Mouse (Mus musculus) adrenal gland, adult 18-20 months (tissue): ENCODE measurements around the gene E2f2. TPM values are rescaled to one million over a fixed set of nuclear protein-coding genes. Genes with fewer than 3 reads are reported as not detected.

Source experiments
- DNase-seq, 2 experiments: peaks; one replicate each; pipeline ENCODE4 v3.0.0; 2021 to 2022; ENCODE audit warnings: low spot score in 2 of 2
- total RNA-seq, 2 experiments: library from RNA; stranded (reverse); gene quantifications; 1 replicate in 1 of 2; 2 replicates in 1 of 2; pipeline ENCODE4 v1.2.3; 2021

E2f2 gene
- total RNA-seq, 2 experiments from 2014 or later: 1.9 to 3.2 TPM

- no peak for DNase-seq
These were observed 26.7 kb downstream of the E2f2 start for GRCm38 (mm10) chr4:136198846-136199245.

GRCm38 (mm10) chr4:136199562-136200292 lies 27.5 kb downstream of the E2f2 start:
- DNase-seq: peak in 1 of 2 experiments; percentile 49

- peak; percentile 65 to 80 for DNase-seq
These were observed 30.3 kb downstream of the E2f2 start for GRCm38 (mm10) chr4:136202509-136202908.

- DNase-seq: no peak
These were observed 32.6 kb downstream of the E2f2 start for GRCm38 (mm10) chr4:136204775-136205174.

DNA sequence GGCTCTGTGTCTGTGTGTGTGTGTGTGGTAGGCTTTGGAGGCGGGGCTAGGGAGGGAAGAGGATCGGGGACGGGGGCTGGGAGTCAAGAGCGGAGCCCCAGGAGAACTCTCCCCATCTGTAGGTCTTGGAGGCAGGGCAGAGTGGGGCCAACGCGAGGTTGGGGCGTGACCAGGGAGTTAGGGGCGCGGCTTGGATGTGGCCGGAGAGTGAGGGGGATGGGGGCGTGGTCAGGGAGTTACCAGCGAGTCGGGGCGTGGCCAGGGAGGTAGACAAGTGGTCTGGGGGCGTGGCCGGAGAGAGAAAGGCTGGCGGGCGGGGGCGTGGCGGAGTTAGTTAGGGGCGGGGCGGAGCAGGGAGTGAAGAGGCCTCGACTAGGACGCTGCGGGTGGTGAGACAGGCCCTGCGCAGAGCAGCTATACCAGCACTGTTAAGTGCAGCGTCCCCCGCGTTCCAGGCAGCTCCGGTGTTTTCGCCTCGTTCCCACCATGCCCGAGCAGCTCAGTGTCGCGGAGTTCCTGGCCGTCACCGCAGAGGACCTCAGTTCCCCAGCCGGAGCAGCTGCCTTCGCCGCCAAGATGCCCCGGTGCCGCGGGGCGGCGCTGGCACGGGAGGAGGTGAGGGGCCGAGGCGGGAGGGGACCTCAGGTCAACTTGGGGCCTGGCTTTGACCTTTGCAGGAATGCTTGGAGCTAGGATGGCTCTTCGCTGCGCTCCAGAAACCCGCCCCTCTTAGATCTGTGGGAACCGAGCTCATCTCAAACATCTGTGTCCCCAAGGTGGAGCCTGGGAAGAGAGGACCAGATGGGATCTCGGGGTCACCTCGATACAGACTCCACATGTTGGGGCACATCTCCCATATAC lies 34.1 kb downstream of the E2f2 start, which contains the start of gene Asap3:
Gene Asap3 (plus strand): TSS at position 333 of the 861 bp plus-strand sequence.
- DNase-seq: peak; percentile 95 to 97

DNA sequence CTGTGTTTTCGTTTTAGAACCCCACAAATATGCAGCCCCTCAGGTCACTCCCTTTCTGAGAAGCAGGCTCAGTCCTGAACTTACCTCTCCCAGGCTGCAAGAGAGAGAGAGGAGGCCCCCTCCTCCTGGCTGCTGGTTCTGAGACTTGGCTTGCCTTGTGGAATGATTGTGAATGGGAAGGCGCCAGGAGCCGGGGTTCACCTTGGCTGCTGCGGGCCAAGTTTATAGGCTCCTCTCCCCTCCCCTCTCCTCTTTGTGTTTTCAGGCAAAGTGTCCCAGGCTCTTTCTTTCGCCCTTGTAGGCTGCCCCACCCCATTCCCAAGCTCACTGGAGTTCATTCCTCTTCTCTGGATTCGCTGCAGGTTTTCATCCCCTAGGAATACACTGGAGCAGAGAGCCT lies 34.7 kb downstream of the E2f2 start:
- DNase-seq: no peak

DNA sequence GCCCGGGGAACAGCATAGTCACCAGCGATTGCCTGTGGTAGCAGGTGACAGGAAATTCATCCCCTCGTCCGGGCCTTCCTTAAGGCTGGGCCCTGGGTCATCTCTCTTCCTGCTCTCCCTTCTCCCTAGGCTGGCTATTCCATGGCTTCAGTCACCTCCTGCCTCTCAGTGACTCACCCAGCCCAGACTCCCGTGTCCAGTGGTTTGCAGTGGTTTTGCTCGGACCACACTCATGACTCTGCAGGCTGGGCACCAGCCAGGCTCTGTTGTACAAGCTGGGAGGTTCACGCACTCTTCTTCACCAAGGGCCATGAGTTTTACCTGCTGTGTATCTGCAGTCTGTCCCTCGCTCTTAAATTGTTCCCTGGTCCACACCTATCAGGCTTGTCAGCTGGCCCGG lies 38.7 kb downstream of the E2f2 start:
- DNase-seq: no peak

DNA sequence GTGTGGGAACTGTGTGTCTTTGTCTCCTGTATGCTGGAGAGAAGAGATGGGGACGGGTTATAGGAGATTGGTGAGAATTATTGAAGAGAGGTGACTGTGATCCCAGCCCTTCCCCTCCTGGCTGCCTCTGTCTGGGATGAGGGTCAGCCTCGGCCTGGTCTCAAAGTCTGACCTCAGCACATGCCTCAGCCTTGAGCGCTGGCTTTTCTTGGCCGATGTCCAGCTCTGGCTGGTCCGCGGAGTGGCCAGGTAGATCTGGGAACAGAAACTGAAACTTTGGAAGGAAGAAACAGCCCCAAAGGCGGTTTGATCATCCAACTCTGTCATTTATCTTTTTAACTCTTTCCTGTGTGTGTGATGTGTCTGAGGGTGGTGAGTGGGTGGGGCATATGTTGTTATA lies 41.4 kb downstream of the E2f2 start:
- DNase-seq: peak in 1 of 2 experiments; percentile 36

DNA sequence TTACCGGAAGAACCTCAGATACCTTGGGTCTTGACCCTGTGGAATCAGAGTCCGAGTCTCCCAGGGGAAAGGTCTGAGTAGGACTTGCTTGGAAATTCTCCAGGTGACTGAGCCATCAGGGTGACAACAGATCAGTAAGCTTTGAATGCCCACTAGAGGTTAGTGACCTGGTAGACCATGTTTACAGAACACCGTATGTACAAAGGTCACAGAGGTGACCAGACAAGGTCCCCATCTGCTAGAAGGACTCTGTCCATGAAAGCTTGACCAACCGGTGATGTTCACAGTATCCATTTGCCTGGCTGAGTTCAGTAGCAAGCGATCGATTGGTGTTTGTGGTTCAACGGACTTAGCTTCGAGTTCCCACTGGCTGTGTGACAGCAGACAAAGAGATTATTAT lies 42.6 kb downstream of the E2f2 start:
- no peak for DNase-seq

- DNase-seq: no peak
These were observed 43.4 kb downstream of the E2f2 start for GRCm38 (mm10) chr4:136215576-136215975.

DNA sequence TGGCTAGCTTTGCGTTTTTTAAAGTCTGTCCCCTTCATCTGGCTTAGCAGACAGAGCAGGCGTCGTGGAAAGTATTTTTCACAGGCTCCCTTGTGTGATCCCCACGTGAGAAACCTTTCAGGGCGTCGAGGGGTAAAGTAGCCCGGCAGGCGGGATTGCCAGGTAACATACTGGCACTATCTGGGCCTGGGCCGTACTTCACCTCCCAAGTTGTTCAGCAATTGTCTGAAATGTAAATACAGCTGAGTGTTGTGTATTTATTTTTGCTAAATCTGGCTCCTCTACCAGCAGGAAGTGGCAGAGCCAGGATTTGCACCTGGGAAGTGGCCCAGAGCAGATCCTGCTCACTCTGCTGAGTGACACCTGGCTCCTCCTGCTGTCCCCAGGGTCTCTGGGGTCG lies 44.9 kb downstream of the E2f2 start:
- no peak for DNase-seq

DNA sequence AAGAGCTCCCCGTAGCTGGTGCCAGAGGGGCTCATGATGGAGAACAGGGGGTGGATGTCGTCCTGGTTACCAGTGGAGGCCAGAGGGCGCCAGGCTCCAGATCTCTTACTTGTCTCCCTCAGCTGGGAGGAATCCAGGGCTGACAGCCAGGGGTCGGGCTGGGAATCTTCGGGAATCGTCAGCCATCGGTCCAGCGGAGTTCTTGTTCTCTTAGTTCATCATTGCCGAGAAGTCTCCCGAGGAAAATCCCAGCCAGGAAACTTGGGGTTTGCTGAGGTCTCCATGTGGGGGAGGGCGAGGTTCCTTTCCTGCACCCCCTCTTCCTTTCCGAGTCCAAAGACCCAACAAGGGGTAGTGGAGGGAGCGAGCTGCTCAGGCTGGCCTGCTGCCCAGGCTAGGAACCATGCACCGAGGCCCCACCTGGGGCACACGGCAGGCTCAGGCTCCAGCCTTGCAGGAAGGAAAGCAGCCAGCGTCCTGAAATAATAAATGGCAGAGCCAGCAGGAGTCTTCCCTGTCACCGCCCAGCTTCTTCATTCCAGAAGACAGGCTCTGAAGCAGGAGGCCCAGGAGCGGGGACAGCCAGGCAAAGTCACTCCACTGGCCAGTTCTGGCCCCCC lies 46.5 kb downstream of the E2f2 start:
- DNase-seq: peak in 1 of 2 experiments; percentile 47

- DNase-seq: no peak
These were observed 48.1 kb downstream of the E2f2 start for GRCm38 (mm10) chr4:136220133-136220775.

DNA sequence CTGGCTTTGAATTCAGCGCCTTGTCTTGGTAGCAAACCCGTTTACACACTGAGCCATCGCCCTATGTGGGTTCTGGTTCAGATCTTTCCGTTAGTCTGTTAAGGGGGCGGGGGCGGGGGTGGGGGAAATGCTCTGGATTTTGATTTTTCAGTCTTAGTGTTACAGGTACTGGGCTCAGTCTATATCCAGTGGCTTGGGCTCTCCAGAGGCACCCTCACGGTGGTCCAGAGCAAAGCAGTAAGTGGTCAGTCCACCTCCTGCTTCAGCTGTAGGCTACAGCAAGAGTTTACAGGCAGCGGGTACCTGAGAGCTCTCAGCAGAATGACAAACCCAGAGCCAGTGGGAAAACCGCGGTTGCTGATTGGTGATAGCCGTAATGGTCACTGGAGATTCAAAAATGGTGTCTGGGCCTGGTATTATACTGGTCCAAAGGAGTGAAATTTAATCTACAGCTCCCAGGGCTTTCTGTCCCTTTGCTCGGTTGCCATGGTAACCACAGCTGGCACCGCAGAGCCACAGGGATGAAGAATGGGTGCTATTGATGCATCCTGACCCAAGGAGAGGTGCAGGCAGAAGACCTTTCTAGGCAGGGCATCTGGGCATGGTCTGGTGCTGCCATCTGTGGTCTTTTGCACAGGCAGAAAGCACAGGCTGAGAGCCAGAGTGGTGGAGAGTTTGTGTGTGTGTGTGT lies 51.5 kb downstream of the E2f2 start:
- no peak for DNase-seq

DNA sequence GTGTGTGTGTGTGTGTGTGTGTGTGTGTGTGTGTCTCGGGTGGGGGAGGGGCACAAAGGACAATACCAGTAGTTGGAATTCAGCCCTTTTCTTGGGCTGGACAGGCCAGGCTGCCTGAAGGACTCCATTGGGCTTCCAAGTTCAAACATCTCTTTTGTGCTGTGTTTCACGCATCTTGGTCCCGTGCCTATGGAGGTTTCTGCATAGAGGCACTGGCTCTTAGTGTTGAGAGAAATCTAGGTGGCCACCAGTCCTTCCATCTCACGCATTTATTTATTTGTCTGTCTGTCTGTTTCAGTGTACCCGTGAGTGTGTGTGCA lies 52.0 kb downstream of the E2f2 start:
- no peak for DNase-seq

- DNase-seq: no peak
These were observed 52.7 kb downstream of the E2f2 start for GRCm38 (mm10) chr4:136224677-136225460.

DNA sequence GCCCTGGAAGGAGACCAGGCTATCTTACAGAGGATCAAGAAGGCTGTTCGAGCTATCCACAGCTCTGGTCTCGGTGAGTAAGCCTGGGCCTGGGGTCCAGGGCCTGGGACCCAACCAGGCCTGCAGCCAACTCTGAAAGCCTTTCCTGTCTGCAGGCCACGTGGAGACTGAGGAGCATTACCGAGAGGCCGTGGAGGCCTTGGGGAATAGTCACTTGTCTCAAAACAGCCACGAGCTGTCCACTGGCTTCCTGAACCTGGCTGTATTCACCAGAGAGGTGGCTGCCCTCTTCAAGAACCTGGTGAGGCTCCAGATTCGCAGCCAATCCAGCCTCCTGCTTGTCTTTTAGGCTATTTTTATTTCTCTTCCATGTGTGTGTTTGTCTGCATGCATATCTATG lies 55.2 kb downstream of the E2f2 start:
- no peak for DNase-seq

GRCm38 (mm10) chr4:136228640-136229039 lies 56.4 kb downstream of the E2f2 start:
- DNase-seq: no peak

- no peak for DNase-seq
These were observed 66.5 kb downstream of the E2f2 start for GRCm38 (mm10) chr4:136238669-136239068.

DNA sequence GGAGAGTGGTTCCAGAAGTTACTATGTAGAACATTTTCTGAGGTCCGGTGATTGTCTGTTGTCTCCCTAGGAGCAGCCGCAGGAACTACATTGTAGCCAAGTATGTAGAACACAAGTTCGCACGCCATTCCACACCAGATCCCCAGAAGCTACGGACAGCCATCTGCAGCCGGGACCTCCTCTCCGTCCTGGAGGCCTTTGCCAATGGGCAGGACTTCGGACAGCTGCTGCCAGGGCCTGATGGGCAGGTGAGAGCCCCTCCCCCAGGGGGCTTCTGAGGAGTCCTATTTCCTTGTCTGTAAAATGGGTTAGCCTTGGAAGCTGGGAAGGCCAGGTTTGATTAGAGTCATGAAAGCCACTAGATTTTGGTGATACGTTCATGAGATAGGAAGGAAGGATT lies 66.9 kb downstream of the E2f2 start:
- DNase-seq: no peak
